Mouse (Mus musculus) ES-E14 (cell line): ENCODE measurements at regions not wholly inside any gene's neighbourhood (a gene's known extent, or its start where the extent isn't known, plus 50 kb on each side); places are given as distances from the start of the nearest gene placed in this dataset.
"Not testable (repeated sequence)": the region's sequence is repeated elsewhere in the genome, so short reads cannot be mapped to it uniquely, and the experiment has no call there.

Experiments
- DNase-seq: peaks from one replicate; pipeline ENCODE4 v3.0.0-alpha.2; 2013; ENCODE audit warnings: low read depth, low spot score
- H3K27ac ChIP-seq: 2 replicates; pipeline ENCODE4 v1.5.1; 2012; ENCODE audit warnings: low read depth, mild to moderate bottlenecking, low read length, moderate library complexity, mixed read lengths; ENCODE audit not compliant: poor library complexity, insufficient read depth, severe bottlenecking
- H3K36me3 ChIP-seq: 2 replicates; pipeline ENCODE4 v1.6.1; 2012; ENCODE audit warnings: mild to moderate bottlenecking, low read length, moderate library complexity, mixed read lengths; ENCODE audit not compliant: control insufficient read depth, poor library complexity, insufficient read depth, severe bottlenecking
- H3K4me1 ChIP-seq, 2 experiments: fragments of 150-350 bp in 1 of 2; sonication (generic) in 1 of 2; 2 replicates each; pipeline ENCODE4 v1.6.1; 2012; ENCODE audit warnings: low read length in 2 of 2, mild to moderate bottlenecking in 1 of 2, mixed read lengths in 1 of 2; ENCODE audit not compliant: control insufficient read depth in 2 of 2, insufficient read depth in 2 of 2, poor library complexity in 1 of 2
- H3K4me3 ChIP-seq, 2 experiments: fragments of 150-350 bp in 1 of 2; sonication (generic) in 1 of 2; 2 replicates each; pipeline ENCODE4 v1.5.1; 2012; ENCODE audit warnings: low read length in 2 of 2, low read depth in 1 of 2, mild to moderate bottlenecking in 1 of 2, mixed read lengths in 1 of 2; ENCODE audit not compliant: insufficient read depth in 1 of 2, poor library complexity in 1 of 2, severe bottlenecking in 1 of 2
- H3K9ac ChIP-seq: 2 replicates; pipeline ENCODE4 v1.6.1; 2012; ENCODE audit warnings: low read depth, mild to moderate bottlenecking, low read length, mixed read lengths; ENCODE audit not compliant: poor library complexity, insufficient read depth, severe bottlenecking
- H3K9me3 ChIP-seq: fragments of 150-350 bp; sonication (generic); 2 replicates; pipeline ENCODE4 v1.6.1; 2012; ENCODE audit warnings: low read depth, mild to moderate bottlenecking, low read length; ENCODE audit not compliant: control insufficient read depth, insufficient read depth
- CHD2 ChIP-seq: IDR thresholded peaks from 2 replicates; pipeline ENCODE4 v1.6.1; 2014; ENCODE audit warnings: mild to moderate bottlenecking, low read depth, low read length, inconsistent platforms
- HCFC1 ChIP-seq: IDR thresholded peaks from 2 replicates; pipeline ENCODE4 v1.6.1; 2012; ENCODE audit warnings: low read length, inconsistent platforms, borderline replicate concordance; ENCODE audit not compliant: insufficient read depth
- MAFK ChIP-seq: IDR thresholded peaks from 2 replicates; pipeline ENCODE4 v1.6.1; 2014; ENCODE audit warnings: mild to moderate bottlenecking, low read depth, low read length, inconsistent platforms; ENCODE audit not compliant: insufficient read depth
- ZC3H11A ChIP-seq: IDR thresholded peaks from 2 replicates; pipeline ENCODE4 v1.6.1; 2012; ENCODE audit warnings: low read depth, mild to moderate bottlenecking, inconsistent platforms, low read length, borderline replicate concordance
- ZNF384 ChIP-seq: IDR thresholded peaks from 2 replicates; pipeline ENCODE4 v1.6.1; 2012; ENCODE audit warnings: low read depth, low read length, inconsistent platforms
- in situ Hi-C, 2 experiments: fragments of 600-800 bp; cut with MboI; formaldehyde crosslinking; loops; one replicate each; pipeline ENCODE4 v1.15.1; 2025; ENCODE audit warnings: low sequenced_read_pairs in 2 of 2, inconsistent platforms in 1 of 2; ENCODE audit not compliant: unreplicated experiment in 2 of 2

- in situ Hi-C loops = no loop called here
- Histone ChIP-seq H3K9me3 (no peaks in the 10 kb centered on the region), H3K4me1 (no peaks in the 10 kb centered on the region), H3K9ac (no peak overlapping the region), H3K27ac (no peak overlapping the region), H3K4me3 (no peak overlapping the region), H3K36me3 (no peaks in the 10 kb centered on the region)
- DNase-seq = no peak
- TF ChIP-seq HCFC1 = no peak
- TF ChIP-seq MAFK = no peak
- no peak for TF ChIP-seq ZNF384
- TF ChIP-seq ZC3H11A = no peak
- TF ChIP-seq CHD2 = no peak
Measured at GRCm38 (mm10) chr3:40371411-40371810, 159.7 kb upstream of the Intu start.

- DNase-seq, H3K9ac ChIP-seq, H3K4me3 ChIP-seq, H3K27ac ChIP-seq, H3K36me3 ChIP-seq, H3K9me3 ChIP-seq, H3K4me1 ChIP-seq: not testable (repeated sequence)
- in situ Hi-C loops = loop anchor here (25.0 kb wide), 1 partner anchor 1489 kb away; the partner anchor contains the start of gene Fat4 (in 2 of the 2)
Measured at GRCm38 (mm10) chr3:40376220-40376619, 154.9 kb upstream of the Intu start.

GRCm38 (mm10) chr3:40377416-40377815 is 153.7 kb upstream of the Intu start:
- Histone ChIP-seq H3K36me3 (no peaks in the 10 kb centered on the region), H3K9me3 (no peaks in the 10 kb centered on the region), H3K9ac (no peak overlapping the region), H3K4me1 (no peaks in the 10 kb centered on the region), H3K27ac (no peak overlapping the region), H3K4me3 (no peak overlapping the region)
- TF ChIP-seq ZC3H11A (no peak), HCFC1 (no peak), ZNF384 (no peak), CHD2 (no peak), MAFK (no peak)
- in situ Hi-C loops = loop anchor here (25.0 kb wide), 1 partner anchor 1490 kb away; the partner anchor contains the start of gene Fat4 (in 2 of the 2)
- no peak for DNase-seq

- Histone ChIP-seq H3K27ac (no peak overlapping the region), H3K4me3 (no peak overlapping the region), H3K4me1 (no peaks in the 10 kb centered on the region), H3K36me3 (no peaks in the 10 kb centered on the region), H3K9ac (no peak overlapping the region), H3K9me3 (no peaks in the 10 kb centered on the region)
- in situ Hi-C loops = loop anchor here (25.0 kb wide), 1 partner anchor 1492 kb away; the partner anchor contains the start of gene Fat4 (in 2 of the 2)
- DNase-seq = no peak
- TF ChIP-seq MAFK (peak; percentile 90), CHD2 (no peak), ZC3H11A (no peak), ZNF384 (no peak), HCFC1 (no peak)
Measured at GRCm38 (mm10) chr3:40379063-40379462, 152.0 kb upstream of the Intu start.

GRCm38 (mm10) chr3:40391631-40392030 is 139.5 kb upstream of the Intu start:
- H3K36me3 ChIP-seq = no peaks in the 10 kb centered on the region
- no peak overlapping the region for H3K4me3 ChIP-seq
- no peak overlapping the region for H3K27ac ChIP-seq
- H3K9ac ChIP-seq = no peak overlapping the region
- peak; percentile 60 for DNase-seq
- TF ChIP-seq ZC3H11A (peak; percentile 91), ZNF384 (no peak), MAFK (no peak)
- in situ Hi-C loops = loop anchor here (25.0 kb wide), 1 partner anchor 1504 kb away; the partner anchor contains the start of gene Fat4 (in 2 of the 2)
- H3K4me1 ChIP-seq = no peaks in the 10 kb centered on the region
- no peaks in the 10 kb centered on the region for H3K9me3 ChIP-seq
